Mouse (Mus musculus) A20 (cell line): ENCODE data around the gene Olfr1417.

ENCODE experiments used
- DNase-seq: peaks from one replicate; pipeline ENCODE4 v3.0.0-alpha.2; 2011; ENCODE audit warnings: low read depth, low spot score

Gene Olfr1417

GRCm38 (mm10) chr19:11810856-11811255, 28.2 kb downstream of the Olfr1417 start:
- no peak for DNase-seq

DNA sequence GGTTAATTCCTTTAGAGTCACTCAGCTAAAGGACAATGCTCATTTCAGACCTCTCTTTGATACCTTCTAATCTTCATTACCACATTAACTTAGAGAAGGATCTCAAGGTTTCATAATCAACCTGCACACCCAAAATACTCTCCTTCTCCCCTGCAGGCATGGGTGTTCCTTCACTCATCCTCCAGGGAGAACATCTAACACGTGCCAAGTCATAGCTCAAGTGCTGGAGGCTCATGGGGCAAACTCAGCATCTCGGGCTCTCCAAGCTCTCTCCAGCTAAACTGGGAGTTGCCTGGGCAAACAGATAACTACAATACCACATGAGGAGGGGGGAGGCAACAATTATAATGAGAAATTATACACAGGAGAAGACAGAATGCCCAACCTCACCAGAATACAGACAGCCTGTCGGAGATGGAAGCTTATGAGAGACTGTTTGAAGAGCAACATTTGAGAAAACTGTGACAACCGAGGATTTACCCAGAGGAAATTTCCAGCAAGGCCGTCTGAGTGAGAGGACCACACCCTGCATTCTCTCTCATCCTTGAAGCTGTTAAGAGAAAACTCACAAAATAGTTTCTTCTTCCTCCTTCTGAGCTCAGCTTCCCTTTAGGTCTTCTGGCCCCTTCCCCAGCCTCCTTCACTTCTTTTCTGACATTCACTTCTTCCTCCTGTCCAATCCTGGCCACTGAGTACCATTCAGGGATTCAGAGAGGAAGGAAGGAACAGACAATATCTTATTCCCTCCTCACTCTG, 28.8 kb downstream of the Olfr1417 start:
- no peak for DNase-seq

DNA sequence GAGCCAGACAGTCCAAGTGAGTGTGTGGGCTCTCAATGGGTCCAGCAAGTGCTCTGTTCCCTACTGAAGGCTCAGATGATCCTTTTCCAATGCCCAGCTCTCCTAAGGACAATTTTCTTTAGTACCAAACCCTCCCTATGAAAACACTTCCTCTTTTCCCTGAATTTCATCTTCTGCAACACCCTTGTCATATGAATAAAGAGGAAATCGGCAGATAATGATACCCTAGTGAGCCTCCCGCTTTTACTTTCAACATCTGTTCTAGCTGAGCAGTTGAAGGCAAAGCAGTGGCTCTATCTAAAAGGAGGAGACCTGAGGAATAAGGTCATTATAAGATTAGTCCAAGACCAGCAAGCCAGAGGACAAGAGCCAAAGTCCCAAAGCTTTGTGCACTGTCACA, 30.6 kb downstream of the Olfr1417 start:
- DNase-seq: no peak

GRCm38 (mm10) chr19:11807822-11808221, 31.2 kb downstream of the Olfr1417 start:
- no peak for DNase-seq

DNA sequence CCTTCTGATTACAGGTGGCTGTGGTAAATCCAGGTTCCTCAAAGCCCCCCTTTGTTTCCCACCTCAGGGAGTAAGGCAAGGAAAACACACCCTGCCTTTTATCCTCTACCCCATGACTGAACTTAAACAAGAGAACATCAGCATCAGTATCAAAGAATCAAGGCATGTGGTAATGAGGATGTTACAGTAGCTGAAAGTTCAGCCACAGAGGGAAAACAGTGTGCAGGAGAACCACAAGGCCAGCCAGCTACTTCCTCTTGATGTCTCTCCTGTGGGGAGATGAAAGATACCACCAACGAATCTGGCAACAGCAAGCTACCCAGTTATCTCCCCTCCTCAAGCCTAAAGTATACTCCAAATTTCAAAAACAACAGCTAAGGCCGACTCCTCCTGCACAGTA, 31.8 kb downstream of the Olfr1417 start:
- no peak for DNase-seq

DNA sequence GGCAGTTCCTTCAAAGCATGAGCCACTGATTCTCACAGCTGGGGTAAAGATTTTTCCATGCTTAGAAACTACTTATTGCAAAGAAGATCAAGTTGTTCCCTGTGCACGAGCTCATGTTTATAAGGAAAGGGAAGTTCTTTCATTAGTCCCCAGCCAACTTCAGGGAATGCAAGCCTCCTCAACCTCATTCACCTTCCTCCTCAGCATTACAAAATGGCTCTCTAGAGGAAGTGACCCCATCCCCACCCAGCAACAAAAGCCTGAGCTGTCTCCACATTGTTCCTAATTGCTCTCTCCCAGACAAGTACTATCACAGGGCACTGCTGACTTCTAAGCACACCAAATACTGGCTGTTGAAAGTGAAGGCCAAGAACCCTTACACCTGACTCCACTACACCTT, 34.6 kb downstream of the Olfr1417 start:
- DNase-seq: no peak

DNA sequence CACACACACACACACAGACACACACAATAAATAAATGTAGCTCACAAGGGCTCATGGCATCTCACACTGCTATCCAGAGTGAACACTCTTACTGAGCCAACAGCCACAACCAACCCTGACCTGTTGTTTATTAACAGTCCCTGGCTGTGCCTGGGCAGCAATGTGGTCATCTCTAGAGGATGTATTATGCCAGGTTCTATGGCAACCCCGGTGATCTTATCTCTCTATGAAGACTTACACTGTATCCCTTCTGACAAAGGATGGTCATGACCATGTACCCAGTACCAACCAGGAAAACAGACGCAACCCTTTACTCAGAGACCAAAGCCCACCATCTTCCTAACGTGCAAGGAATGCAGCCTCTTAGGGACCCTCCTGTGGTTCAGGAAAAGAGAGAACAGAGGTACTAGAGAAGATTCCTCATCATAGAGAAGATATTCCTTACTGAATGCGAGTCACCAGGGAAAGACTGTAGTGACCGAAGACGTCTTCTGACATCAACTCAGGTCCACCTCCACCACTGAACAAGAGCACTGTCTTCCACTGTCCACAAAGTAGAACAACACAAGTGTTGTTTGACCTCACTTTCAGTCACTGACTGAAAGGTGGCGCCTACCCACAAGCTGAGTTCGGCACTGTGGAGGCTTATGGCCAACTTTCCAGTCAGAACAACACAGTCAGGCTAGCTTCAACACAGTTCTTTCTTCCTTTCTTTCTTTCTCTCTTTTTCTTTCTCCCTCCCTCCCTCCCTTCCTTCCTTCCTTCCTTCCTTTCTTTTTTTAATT, 38.3 kb downstream of the Olfr1417 start:
- no peak for DNase-seq

DNA sequence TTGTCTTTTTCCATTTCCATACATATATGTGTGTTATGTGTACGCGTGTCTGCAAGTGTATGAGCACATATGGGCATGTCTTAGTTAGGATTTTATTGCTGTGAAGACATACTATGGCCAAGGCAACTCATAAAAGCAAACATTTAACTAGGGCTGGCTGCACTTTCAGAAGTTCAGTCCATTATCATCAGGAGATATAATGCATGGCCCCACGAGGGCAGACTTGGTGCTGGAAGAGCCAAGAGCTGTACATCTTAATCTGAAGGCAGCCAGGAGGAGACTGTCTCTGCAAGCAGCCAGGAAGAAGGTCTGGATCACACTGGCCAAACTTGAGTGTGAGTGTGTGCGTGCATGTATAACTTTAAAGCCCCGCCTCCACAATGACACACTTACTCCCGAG, 44.6 kb downstream of the Olfr1417 start:
- DNase-seq: no peak

DNA sequence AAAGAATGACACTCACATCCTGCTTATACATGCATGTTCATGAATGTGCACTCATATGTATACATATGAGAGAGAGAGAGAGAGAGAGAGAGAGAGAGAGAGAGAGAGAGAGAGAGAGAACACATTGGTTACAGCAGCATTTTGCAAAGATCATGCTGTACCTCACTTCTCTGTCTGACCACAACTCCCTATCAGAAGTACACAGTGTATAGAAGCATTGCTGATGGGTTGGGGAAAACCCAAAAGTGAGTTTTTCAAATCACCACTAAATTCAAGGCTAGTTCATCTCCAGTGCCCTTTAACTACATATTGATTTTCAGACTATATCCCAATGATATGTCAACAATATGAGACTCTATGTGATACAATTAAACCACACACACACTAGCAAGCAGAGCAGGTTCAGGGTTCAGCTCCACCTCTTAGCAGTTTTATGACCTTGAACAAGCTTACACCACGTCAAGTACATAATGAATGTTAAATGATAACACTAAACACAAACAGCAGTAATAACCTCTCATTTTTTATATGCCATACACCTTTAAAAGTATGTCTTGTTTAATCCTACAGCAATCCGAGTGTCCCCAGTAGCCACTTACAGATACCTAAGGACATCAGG, 45.2 kb downstream of the Olfr1417 start:
- no peak for DNase-seq

DNA sequence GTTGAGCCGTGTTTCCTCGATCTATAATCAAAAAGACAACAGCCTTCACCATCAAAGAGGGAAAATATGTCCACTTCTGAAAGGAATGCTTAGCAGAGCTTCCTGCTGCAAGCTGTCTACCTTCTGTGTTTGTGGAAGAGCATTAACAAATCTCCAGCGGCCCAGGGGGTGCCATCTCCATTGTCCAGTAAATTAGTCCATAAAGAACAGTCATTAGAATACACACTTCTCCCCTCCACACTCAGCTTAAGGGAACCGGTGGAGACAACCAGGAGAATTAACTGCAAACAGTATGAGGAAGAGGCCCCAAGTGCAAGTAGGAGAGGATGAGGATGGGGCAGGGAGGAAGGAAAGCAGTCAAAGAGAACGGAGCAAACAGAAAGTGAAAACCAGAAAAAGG, 47.2 kb downstream of the Olfr1417 start:
- no peak for DNase-seq

DNA sequence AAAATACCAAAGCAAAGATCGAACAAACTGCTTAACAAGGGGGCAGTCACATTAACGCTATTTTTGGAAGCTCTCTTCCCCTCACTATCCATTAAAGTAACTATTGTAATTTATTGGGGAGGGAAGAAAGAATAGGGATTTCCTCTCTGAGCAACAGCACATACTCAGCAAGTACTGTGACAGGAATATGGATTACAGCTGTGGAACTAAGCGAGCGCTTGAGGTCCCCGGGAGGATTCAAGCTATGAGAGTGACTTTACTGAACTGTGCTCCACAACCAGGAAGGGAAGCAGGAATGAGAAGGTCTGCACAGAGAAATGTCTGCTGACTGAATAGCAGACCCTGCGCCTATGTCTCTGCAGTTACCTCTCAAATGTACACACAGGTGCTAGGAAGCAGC, 50.1 kb downstream of the Olfr1417 start:
- DNase-seq: no peak

DNA sequence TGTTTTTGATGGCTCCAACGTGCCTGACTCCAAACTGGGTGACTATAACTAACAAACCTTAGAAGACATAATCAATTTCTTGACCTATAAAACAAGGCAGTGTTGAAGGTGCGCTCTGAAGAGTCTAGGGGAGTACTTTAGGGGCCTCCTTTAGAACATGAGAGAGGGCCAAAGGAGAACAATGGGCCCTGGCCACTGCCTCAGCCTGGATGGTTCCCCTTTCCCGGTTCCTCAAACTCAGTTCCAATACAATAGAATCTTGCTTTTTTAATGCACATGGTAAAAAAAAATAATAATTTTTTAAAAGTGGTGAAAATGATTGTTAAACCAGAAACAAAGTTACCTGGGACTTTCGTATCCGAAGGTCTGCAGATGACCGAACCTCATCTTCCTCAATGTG, 51.2 kb downstream of the Olfr1417 start:
- DNase-seq: no peak

DNA sequence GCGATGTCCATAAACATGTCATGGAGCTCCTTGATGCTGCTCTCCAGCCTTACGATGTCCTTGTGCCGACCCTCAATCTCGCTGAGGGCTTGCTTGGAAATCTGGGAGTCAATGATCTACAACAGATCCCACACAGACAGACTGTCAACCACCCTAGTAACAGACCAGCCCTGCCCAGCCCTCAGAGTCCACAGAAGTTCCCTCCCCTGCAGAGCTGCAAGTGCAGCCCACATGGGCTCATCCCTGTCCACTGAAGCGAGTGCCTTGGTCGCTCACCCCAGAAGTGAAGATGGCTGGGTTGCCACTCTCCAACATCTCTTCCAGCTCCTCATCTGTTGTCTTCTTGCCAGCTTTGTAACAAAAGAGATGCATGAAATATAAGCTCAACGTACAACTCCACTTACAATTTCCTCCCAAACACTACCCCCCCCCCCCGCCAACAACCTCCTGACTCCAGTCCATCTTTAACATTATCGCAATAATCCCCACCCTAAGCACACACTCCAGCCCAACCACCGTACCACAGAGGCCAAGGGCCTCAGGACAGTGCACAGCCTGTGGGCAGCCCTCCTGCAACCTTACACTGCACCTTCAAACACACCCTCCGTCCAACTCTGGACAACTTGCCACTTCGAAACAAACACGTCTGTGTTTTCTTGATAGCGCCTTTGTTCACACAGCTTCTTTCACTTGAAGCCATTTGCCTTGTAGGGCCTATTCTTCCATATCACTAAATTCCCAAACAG, 53.4 kb downstream of the Olfr1417 start:
- DNase-seq: no peak

DNA sequence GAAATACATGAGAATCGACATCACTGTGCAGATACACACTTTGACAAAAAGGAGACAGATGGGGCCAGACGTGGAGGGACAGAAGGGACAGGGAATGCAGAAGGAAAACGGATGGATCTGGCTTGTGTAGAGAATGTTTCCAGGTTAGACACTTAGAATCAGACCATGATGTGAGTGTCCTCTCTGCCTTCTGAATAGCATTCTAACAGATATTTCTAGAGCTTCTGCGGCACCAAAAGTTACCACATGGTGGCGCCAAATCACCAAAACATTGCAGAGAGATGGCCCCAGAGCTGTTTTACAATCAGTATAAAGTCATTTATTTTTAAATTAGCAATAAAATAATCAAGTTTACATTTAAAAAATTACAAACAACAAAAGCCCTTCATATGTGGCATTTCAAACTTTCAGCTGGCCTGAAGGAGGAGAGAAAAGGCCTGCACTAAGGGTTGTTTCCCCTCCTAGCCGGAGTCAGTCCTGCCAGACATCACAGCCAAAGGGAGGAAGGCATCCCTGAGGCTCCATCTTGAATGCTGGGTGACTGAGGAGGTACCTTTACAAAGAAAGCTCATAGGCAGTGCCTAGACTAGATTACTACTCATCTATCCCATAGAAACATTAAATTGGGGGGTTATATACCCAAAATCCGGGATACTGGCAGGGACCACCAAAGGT, 61.7 kb downstream of the Olfr1417 start:
- peak; percentile 60 for DNase-seq
